ENCODE assay signal across 8 mouse cellular contexts in genomic region chr7:97579976-97580842, GRCm38 (mm10). TPM values are rescaled to one million over a fixed set of nuclear protein-coding genes. Genes with fewer than 3 reads are reported as not detected.
DNase-seq lines count a peak whose midpoint lies in the region; ATAC-seq and TF ChIP-seq lines count a peak whose summit lies in the region.

No protein-coding gene starts in this region.

- ATAC-seq in heart, embryonic 14.5 days (ENCODE audit: insufficient number of reproducible peaks, insufficient read depth, low FRiP score, low read depth): peak; percentile 42
- peak; percentile 45 for ATAC-seq in liver, embryonic 15.5 days (ENCODE audit: insufficient read depth)
- ATAC-seq in neural tube, embryonic 11.5 days (ENCODE audit: insufficient read depth, low FRiP score, low TSS enrichment): peak; percentile 45
- ATAC-seq in stomach, postnatal 0 days (ENCODE audit: low FRiP score, low TSS enrichment): peak; percentile 31

- peak; percentile 68; the same call in 1 of the 2 replicates for TF ChIP-seq POLR2A in bone marrow macrophage, adult 2 months (IDR thresholded peaks at IDR 0.05; ENCODE audit: borderline replicate concordance, low read depth, low read length)

- no peaks in the 10 kb centered on the region; the same call in 1 of the 2 replicates for H3K36me3 ChIP-seq in forebrain, embryonic 10.5 days (replicated peaks)
- H3K36me3 ChIP-seq in heart, embryonic 14.5 days (ENCODE audit: control insufficient read depth, insufficient read depth, low read length): no peaks in the 10 kb centered on the region
- H3K36me3 ChIP-seq in liver, embryonic 15.5 days (replicated peaks): no peaks in the 10 kb centered on the region
- H3K36me3 ChIP-seq in neural tube, embryonic 11.5 days (ENCODE audit: control insufficient read depth, insufficient read depth, low read length): no peaks in the 10 kb centered on the region
- H3K36me3 ChIP-seq in stomach, postnatal 0 days (ENCODE audit: control insufficient read depth, insufficient read depth, low read length): no peaks in the 10 kb centered on the region

- H3K9ac ChIP-seq in heart, embryonic 14.5 days (ENCODE audit: low read length): peak overlapping the region; percentile 100
- H3K9ac ChIP-seq in liver, embryonic 15.5 days: peak overlapping the region; percentile 99
- peak overlapping the region; percentile 100 for H3K9ac ChIP-seq in neural tube, embryonic 11.5 days (ENCODE audit: low read length)
- H3K9ac ChIP-seq in stomach, postnatal 0 days (ENCODE audit: low read length): peak overlapping the region; percentile 99

- no peaks in the 10 kb centered on the region; the same call in 1 of the 2 replicates for H3K4me1 ChIP-seq in bone marrow macrophage, adult 2 months (ENCODE audit: control insufficient read depth, insufficient read depth, low read length)
- peaks cover 16% of the 10 kb centered on the region for H3K4me1 ChIP-seq in forebrain, embryonic 10.5 days
- H3K4me1 ChIP-seq in heart, embryonic 14.5 days (ENCODE audit: control insufficient read depth in 2 of 2, insufficient read depth in 2 of 2, low read length in 2 of 2): peaks cover 0 to 25% of the 10 kb centered on the region in 2 experiments; a peak in 2 of 4 replicates
- H3K4me1 ChIP-seq in liver, embryonic 15.5 days (replicated peaks): peaks cover 26% of the 10 kb centered on the region
- H3K4me1 ChIP-seq in neural tube, embryonic 11.5 days (ENCODE audit: control insufficient read depth, insufficient read depth, low read length): 0 out of 2 replicates have a peak, but pooled peaks cover 4% of the 10 kb centered on the region
- H3K4me1 ChIP-seq in stomach, postnatal 0 days (replicated peaks; ENCODE audit: control insufficient read depth, insufficient read depth): no peaks in the 10 kb centered on the region

- WGBS in forebrain, embryonic 10.5 days: under 1% methylated on average over 65 of the region's 65 CpGs
- WGBS in heart, embryonic 14.5 days: 0% methylated on average over 47 of the region's 65 CpGs
- under 1% methylated on average over 65 of the region's 65 CpGs for WGBS in liver, embryonic 15.5 days (ENCODE audit: insufficient replicate concordance)
- 1% methylated on average over 59 of the region's 65 CpGs for WGBS in neural tube, embryonic 11.5 days
- WGBS in stomach, postnatal 0 days: 1% methylated on average over 53 of the region's 65 CpGs

- TF ChIP-seq EP300 in stomach, postnatal 0 days (optimal IDR thresholded peaks at IDR 0.05): no peak

- H3K4me2 ChIP-seq in heart, embryonic 14.5 days (ENCODE audit: low read length): peak overlapping the region; percentile 92
- H3K4me2 ChIP-seq in liver, embryonic 15.5 days: peak overlapping the region; percentile 94
- H3K4me2 ChIP-seq in neural tube, embryonic 11.5 days (ENCODE audit: low read depth): peak overlapping the region; percentile 63
- H3K4me2 ChIP-seq in stomach, postnatal 0 days (replicated peaks; ENCODE audit: low read depth): peak overlapping the region; percentile 86

- H3K9me3 ChIP-seq in forebrain, embryonic 10.5 days: no peaks in the 10 kb centered on the region
- H3K9me3 ChIP-seq in heart, embryonic 14.5 days (ENCODE audit: control insufficient read depth, low read length): peaks cover 3% of the 10 kb centered on the region; the same call in 1 of the 2 replicates
- H3K9me3 ChIP-seq in liver, embryonic 15.5 days (replicated peaks): no peaks in the 10 kb centered on the region
- H3K9me3 ChIP-seq in neural tube, embryonic 11.5 days (ENCODE audit: control insufficient read depth, low read length): no peaks in the 10 kb centered on the region
- no peaks in the 10 kb centered on the region for H3K9me3 ChIP-seq in stomach, postnatal 0 days (ENCODE audit: control insufficient read depth, low read length)

- H3K27me3 ChIP-seq in forebrain, embryonic 10.5 days (ENCODE audit: poor library complexity, severe bottlenecking): no peaks in the 10 kb centered on the region
- no peaks in the 10 kb centered on the region for H3K27me3 ChIP-seq in heart, embryonic 14.5 days (ENCODE audit: control insufficient read depth, insufficient read depth, low read length)
- no peaks in the 10 kb centered on the region for H3K27me3 ChIP-seq in liver, embryonic 15.5 days
- no peaks in the 10 kb centered on the region for H3K27me3 ChIP-seq in neural tube, embryonic 11.5 days (ENCODE audit: control insufficient read depth, insufficient read depth, low read length)
- no peaks in the 10 kb centered on the region for H3K27me3 ChIP-seq in stomach, postnatal 0 days (ENCODE audit: control insufficient read depth, insufficient read depth, low read length)

- peak overlapping the region; percentile 79 for H3K27ac ChIP-seq in bone marrow macrophage, adult 2 months (ENCODE audit: insufficient read depth, low read depth, low read length)
- H3K27ac ChIP-seq in forebrain, embryonic 10.5 days: peak overlapping the region; percentile 100
- peak overlapping the region; percentile 95 to 99 for H3K27ac ChIP-seq in heart, embryonic 14.5 days (replicated peaks in 1 of 2; ENCODE audit: control insufficient read depth in 1 of 2, insufficient read depth in 1 of 2, low read depth in 2 of 2, low read length in 2 of 2)
- peak overlapping the region; percentile 94 for H3K27ac ChIP-seq in liver, embryonic 15.5 days (replicated peaks)
- H3K27ac ChIP-seq in neural tube, embryonic 11.5 days (ENCODE audit: low read depth, low read length): peak overlapping the region; percentile 91
- peak overlapping the region; percentile 98 for H3K27ac ChIP-seq in stomach, postnatal 0 days (replicated peaks)

- peak overlapping the region; percentile 84 for H3K4me3 ChIP-seq in bone marrow macrophage, adult 2 months (ENCODE audit: insufficient read depth, low read length)
- H3K4me3 ChIP-seq in forebrain, embryonic 10.5 days: peak overlapping the region; percentile 99
- H3K4me3 ChIP-seq in heart, embryonic 14.5 days (ENCODE audit: control insufficient read depth in 1 of 2, insufficient read depth in 1 of 2, low read depth in 1 of 2, low read length in 2 of 2): peak overlapping the region; percentile 80 to 100
- H3K4me3 ChIP-seq in liver, embryonic 15.5 days (replicated peaks): peak overlapping the region; percentile 100
- H3K4me3 ChIP-seq in neural tube, embryonic 11.5 days (ENCODE audit: low read depth, low read length): peak overlapping the region; percentile 100
- peak overlapping the region; percentile 100 for H3K4me3 ChIP-seq in stomach, postnatal 0 days (ENCODE audit: low read depth, low read length)

- DNase-seq in CD8-positive naive resting alpha-beta T cell, adult 2 months (ENCODE audit: low read depth in 2 of 2, low spot score in 2 of 2): peak; percentile 40 to 52
- DNase-seq in forebrain, embryonic 10.5 days (ENCODE audit: extremely low spot score, low spot score): peak; percentile 64
- peak; percentile 32 to 69 for DNase-seq in kidney, postnatal 25 days
- DNase-seq in neural tube, embryonic 11.5 days (ENCODE audit: low spot score): peak; percentile 65
- peak; percentile 57 for DNase-seq in stomach, postnatal 0 days (ENCODE audit: low spot score)

- TF ChIP-seq CTCF in bone marrow macrophage, adult 2 months (IDR thresholded peaks at IDR 0.05; ENCODE audit: low read depth, low read length): no peak
- TF ChIP-seq CTCF in stomach, postnatal 0 days (IDR thresholded peaks at IDR 0.05; ENCODE audit: low read depth): no peak

RNA-seq across cellular contexts. Expression of gene Rsf1, which starts 0.5 kb away (rescaled TPM):
- 23.1 and 31.4 TPM in 2 replicates for polyA plus RNA-seq in bone marrow macrophage, adult 2 months (2012; ENCODE audit: insufficient read depth, insufficient read length, missing spikeins)
- 22.3 and 23.4 TPM in 2 replicates for polyA plus RNA-seq in forebrain, embryonic 10.5 days (2016; fragmentation: Nextera tagmentation; extraction: Ambion mirVana)
- polyA plus RNA-seq in heart, embryonic 14.5 days (2014; fragmentation: Nextera tagmentation; extraction: Ambion mirVana): 12.7 and 14.8 TPM in 2 replicates
- 5.2 and 6.6 TPM in 2 replicates for polyA plus RNA-seq in liver, embryonic 15.5 days (2015; fragmentation: Nextera tagmentation; extraction: Ambion mirVana)
- 21.8 and 25.3 TPM in 2 replicates for polyA plus RNA-seq in neural tube, embryonic 11.5 days (2014; fragmentation: Nextera tagmentation; extraction: Ambion mirVana)
- polyA plus RNA-seq in stomach, postnatal 0 days (2015; fragmentation: Nextera tagmentation; extraction: Ambion mirVana): 9.9 and 10.0 TPM in 2 replicates

RNA-seq across cellular contexts. Expression of gene Aamdc, which starts 0.9 kb away (rescaled TPM):
- 15.9 and 20.6 TPM in 2 replicates for polyA plus RNA-seq in bone marrow macrophage, adult 2 months (2012; ENCODE audit: insufficient read depth, insufficient read length, missing spikeins)
- polyA plus RNA-seq in forebrain, embryonic 10.5 days (2016; fragmentation: Nextera tagmentation; extraction: Ambion mirVana): 30.9 and 32.0 TPM in 2 replicates
- 50.8 and 58.3 TPM in 2 replicates for polyA plus RNA-seq in heart, embryonic 14.5 days (2014; fragmentation: Nextera tagmentation; extraction: Ambion mirVana)
- polyA plus RNA-seq in liver, embryonic 15.5 days (2015; fragmentation: Nextera tagmentation; extraction: Ambion mirVana): 16.2 and 16.6 TPM in 2 replicates
- 37.0 and 41.1 TPM in 2 replicates for polyA plus RNA-seq in neural tube, embryonic 11.5 days (2014; fragmentation: Nextera tagmentation; extraction: Ambion mirVana)
- polyA plus RNA-seq in stomach, postnatal 0 days (2015; fragmentation: Nextera tagmentation; extraction: Ambion mirVana): 43.4 and 47.2 TPM in 2 replicates

Comparison
In these comparisons a context has a peak if more than half of its experiments do, and no peak if none do; other contexts are left out.
1. Peak in every context shown above with its lines: DNase-seq, ATAC-seq, H3K4me3 ChIP-seq and H3K27ac ChIP-seq.